Comparison of ENCODE assay signal across 8 mouse cellular contexts in genomic region chr10:56106996-56107334, GRCm38 (mm10). TPM values are rescaled to one million over a fixed set of nuclear protein-coding genes. Genes with fewer than 3 reads are reported as not detected.
DNase-seq lines count a peak whose midpoint lies in the region; ATAC-seq and TF ChIP-seq lines count a peak whose summit lies in the region.

No protein-coding gene starts in this region.

- H3K27ac ChIP-seq in lung, embryonic 14.5 days (ENCODE audit: low read depth) = no peak overlapping the region
- no peak overlapping the region for H3K27ac ChIP-seq in forebrain, embryonic 12.5 days
- no peak overlapping the region for H3K27ac ChIP-seq in limb, embryonic 12.5 days
- no peak overlapping the region for H3K27ac ChIP-seq in neural tube, embryonic 15.5 days (replicated peaks)

- no peaks in the 10 kb centered on the region for H3K9me3 ChIP-seq in lung, embryonic 14.5 days (ENCODE audit: low read depth, low read length)
- no peaks in the 10 kb centered on the region for H3K9me3 ChIP-seq in forebrain, embryonic 12.5 days
- no peaks in the 10 kb centered on the region for H3K9me3 ChIP-seq in limb, embryonic 12.5 days
- H3K9me3 ChIP-seq in neural tube, embryonic 15.5 days (replicated peaks) = no peaks in the 10 kb centered on the region

- H3K36me3 ChIP-seq in lung, embryonic 14.5 days (ENCODE audit: insufficient read depth) = no peaks in the 10 kb centered on the region
- no peaks in the 10 kb centered on the region for H3K36me3 ChIP-seq in forebrain, embryonic 12.5 days (replicated peaks)
- no peaks in the 10 kb centered on the region for H3K36me3 ChIP-seq in limb, embryonic 12.5 days
- H3K36me3 ChIP-seq in neural tube, embryonic 15.5 days = no peaks in the 10 kb centered on the region

- H3K9ac ChIP-seq in lung, embryonic 14.5 days = peak overlapping the region; percentile 44
- no peak overlapping the region for H3K9ac ChIP-seq in forebrain, embryonic 12.5 days
- peak overlapping the region; percentile 31; the same call in 1 of the 2 replicates for H3K9ac ChIP-seq in limb, embryonic 12.5 days (replicated peaks)
- no peak overlapping the region for H3K9ac ChIP-seq in neural tube, embryonic 15.5 days (replicated peaks)

- ATAC-seq in lung, embryonic 14.5 days (ENCODE audit: insufficient read depth) = peak; percentile 48
- ATAC-seq in forebrain, embryonic 12.5 days (ENCODE audit: low FRiP score) = peak; percentile 47; the same call in 1 of the 2 replicates
- ATAC-seq in limb, embryonic 12.5 days (ENCODE audit: insufficient number of reproducible peaks, insufficient read depth, low FRiP score, low TSS enrichment, low read depth) = peak; percentile 26; the same call in 1 of the 2 replicates
- 0 out of 2 replicates have a peak, but pooled peaks have one; percentile 5 for ATAC-seq in neural tube, embryonic 15.5 days (ENCODE audit: low FRiP score)

- no peak for DNase-seq in lung, embryonic 14.5 days
- no peak for DNase-seq in lung, postnatal 36 days
- no peak for DNase-seq in ovary, postnatal 36 days (ENCODE audit: low spot score)
- DNase-seq in testis, postnatal 14 days (ENCODE audit: low spot score) = no peak
- DNase-seq in cerebellum, postnatal 36 days = no peak

- peak overlapping the region; percentile 52 for H3K4me2 ChIP-seq in lung, embryonic 14.5 days
- H3K4me2 ChIP-seq in forebrain, embryonic 12.5 days = peak overlapping the region; percentile 30
- peak overlapping the region; percentile 48 for H3K4me2 ChIP-seq in limb, embryonic 12.5 days
- peak overlapping the region; percentile 42 for H3K4me2 ChIP-seq in neural tube, embryonic 15.5 days

- 46% methylated on average over 1 of the region's 1 CpGs for WGBS in lung, embryonic 14.5 days
- WGBS in forebrain, embryonic 12.5 days = 47% methylated on average over 1 of the region's 1 CpGs
- WGBS in limb, embryonic 12.5 days = 48% methylated on average over 1 of the region's 1 CpGs
- 74% methylated on average over 1 of the region's 1 CpGs for WGBS in neural tube, embryonic 15.5 days

- H3K4me3 ChIP-seq in lung, embryonic 14.5 days (ENCODE audit: low read depth, low read length) = peak overlapping the region; percentile 29
- no peak overlapping the region for H3K4me3 ChIP-seq in forebrain, embryonic 12.5 days (replicated peaks)
- H3K4me3 ChIP-seq in limb, embryonic 12.5 days (replicated peaks) = peak overlapping the region; percentile 26
- peak overlapping the region; percentile 23; the same call in 1 of the 2 replicates for H3K4me3 ChIP-seq in neural tube, embryonic 15.5 days (replicated peaks)

- no peaks in the 10 kb centered on the region for H3K27me3 ChIP-seq in lung, embryonic 14.5 days (ENCODE audit: insufficient read depth, low read length)
- no peaks in the 10 kb centered on the region for H3K27me3 ChIP-seq in forebrain, embryonic 12.5 days
- H3K27me3 ChIP-seq in limb, embryonic 12.5 days = no peaks in the 10 kb centered on the region
- no peaks in the 10 kb centered on the region for H3K27me3 ChIP-seq in neural tube, embryonic 15.5 days (replicated peaks)

- H3K4me1 ChIP-seq in lung, embryonic 14.5 days (ENCODE audit: insufficient read depth) = peaks cover 3% of the 10 kb centered on the region; the same call in 1 of the 2 replicates
- no peaks in the 10 kb centered on the region for H3K4me1 ChIP-seq in forebrain, embryonic 12.5 days
- peaks cover 10% of the 10 kb centered on the region for H3K4me1 ChIP-seq in limb, embryonic 12.5 days (replicated peaks)
- 0 out of 2 replicates have a peak, but pooled peaks cover 3% of the 10 kb centered on the region for H3K4me1 ChIP-seq in neural tube, embryonic 15.5 days

- no peak for TF ChIP-seq CTCF in lung, embryonic 14.5 days (IDR thresholded peaks at IDR 0.05; ENCODE audit: low read depth)

RNA-seq across cellular contexts. Expression of gene Msl3l2, which starts 0.2 kb away (rescaled TPM):
- polyA plus RNA-seq in lung, embryonic 14.5 days (2014; fragmentation: Nextera tagmentation; extraction: Ambion mirVana) = 4.8 and 5.3 TPM in 2 replicates
- 10.3 and 10.4 TPM in 2 replicates for polyA plus RNA-seq in forebrain, embryonic 12.5 days (2016; fragmentation: Nextera tagmentation; extraction: Ambion mirVana)
- polyA plus RNA-seq in limb, embryonic 12.5 days (2016; fragmentation: Nextera tagmentation; extraction: Ambion mirVana) = 11.2 and 12.2 TPM in 2 replicates
- polyA plus RNA-seq in neural tube, embryonic 15.5 days (2015; fragmentation: Nextera tagmentation; extraction: Ambion mirVana) = 11.8 and 13.2 TPM in 2 replicates

Comparison
In these comparisons a context has a peak if more than half of its experiments do, and no peak if none do; other contexts are left out.
1. H3K9ac ChIP-seq: peak in lung, embryonic 14.5 days (single experiment) and limb, embryonic 12.5 days (single experiment); none in forebrain, embryonic 12.5 days (single experiment) and neural tube, embryonic 15.5 days (single experiment).
2. Peak in every context shown above with its lines, with median percentiles within 50 percentile points of each other: ATAC-seq and H3K4me2 ChIP-seq.